Mouse (Mus musculus) lung, postnatal 0 days (tissue): ENCODE results near the gene Irf2. TPM values are rescaled to one million over a fixed set of nuclear protein-coding genes. Genes with fewer than 3 reads are reported as not detected.

Experiments used
- ATAC-seq: fragments of 200-750 bp; cut with Nextera tagmentation; 2 replicates; pipeline ENCODE4 v1.8.0; 2017; ENCODE audit warnings: moderate library complexity
- DNase-seq: peaks from one replicate; pipeline ENCODE4 v3.0.0-alpha.2; 2016; ENCODE audit warnings: low spot score
- H3K27ac ChIP-seq: fragments of 300-500 bp; sonication (generic); 2 replicates; pipeline ENCODE4 v1.5.1; 2014; ENCODE audit warnings: antibody characterized with exemption, mild to moderate bottlenecking, low read length, mixed read lengths
- H3K27me3 ChIP-seq: fragments of 300-500 bp; sonication (generic); replicated peaks from 2 replicates; pipeline ENCODE4 v1.6.1; 2014; ENCODE audit warnings: low read length, mixed read lengths; ENCODE audit not compliant: insufficient read depth
- H3K36me3 ChIP-seq: fragments of 300-500 bp; sonication (generic); 2 replicates; pipeline ENCODE4 v1.6.1; 2014; ENCODE audit warnings: low read length, mixed read lengths; ENCODE audit not compliant: insufficient read depth
- H3K4me1 ChIP-seq: fragments of 300-500 bp; sonication (generic); 2 replicates; pipeline ENCODE4 v1.6.1; 2014; ENCODE audit warnings: antibody characterized with exemption, low read depth, low read length, mixed read lengths; ENCODE audit not compliant: insufficient read depth
- H3K4me2 ChIP-seq: fragments of 300-500 bp; sonication (generic); replicated peaks from 2 replicates; pipeline ENCODE4 v1.6.1; 2014; ENCODE audit warnings: low read depth, mild to moderate bottlenecking, low read length, moderate library complexity, mixed read lengths
- H3K4me3 ChIP-seq: fragments of 300-500 bp; sonication (generic); 2 replicates; pipeline ENCODE4 v1.5.1; 2014; ENCODE audit warnings: low read depth, low read length
- H3K9ac ChIP-seq: fragments of 300-500 bp; sonication (generic); replicated peaks from 2 replicates; pipeline ENCODE4 v1.6.1; 2014; ENCODE audit warnings: low read depth, mild to moderate bottlenecking
- H3K9me3 ChIP-seq: fragments of 300-500 bp; sonication (generic); 2 replicates; pipeline ENCODE4 v1.6.1; 2016; ENCODE audit warnings: low read length, mixed read lengths
- CTCF ChIP-seq: IDR thresholded peaks from 2 replicates; pipeline ENCODE4 v1.5.1; 2016; ENCODE audit warnings: antibody characterized with exemption, mild to moderate bottlenecking
- EP300 ChIP-seq: IDR thresholded peaks from 2 replicates; pipeline ENCODE4 v1.6.1; 2016; ENCODE audit warnings: antibody characterized with exemption, mild to moderate bottlenecking, control low read depth
- WGBS: fragments of 180-500 bp; shearing (Covaris S2); extraction: QIAGEN DNeasy Blood & Tissue Kit; methylation state at CpG from one replicate; pipeline ENCODE4 v1.1.7; 2014; 5-methylcytosine and 5-hydroxymethylcytosine counted together
- polyA plus RNA-seq: library from polyadenylated mRNA; unstranded; fragments of >200 nt; fragmentation: Nextera tagmentation; extraction: Ambion mirVana; gene quantifications from 2 replicates; pipeline ENCODE4 v1.2.1, GENCODE M21; 2015

The Irf2 gene
- polyA plus RNA-seq, 1 experiment from 2014 or later, result 64.9 TPM

DNA sequence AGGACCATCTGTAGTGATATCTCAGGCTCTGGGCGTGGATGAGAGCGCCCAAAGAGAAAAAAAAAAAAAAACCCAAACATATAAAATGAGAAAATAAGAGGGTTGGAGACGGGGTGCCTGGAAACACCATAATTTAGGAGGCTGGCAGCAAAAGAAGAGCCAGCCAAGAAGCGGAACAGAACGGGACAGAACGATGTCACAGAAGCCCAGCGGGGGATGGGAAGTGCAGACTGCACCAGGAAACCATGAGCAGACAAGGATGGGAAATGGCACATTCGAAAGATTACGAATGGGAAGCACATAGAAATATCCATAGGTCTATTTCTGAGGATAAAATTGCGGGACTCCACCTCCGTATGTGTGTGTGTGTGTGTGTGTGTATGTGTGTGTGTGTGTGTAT, 4.0 kb upstream of the Irf2 start:
- no peaks in the 10 kb centered on the region for H3K27me3 ChIP-seq
- H3K4me2 ChIP-seq, result no peak overlapping the region
- H3K27ac ChIP-seq, result no peak overlapping the region
- no peak overlapping the region for H3K4me3 ChIP-seq
- H3K4me1 ChIP-seq, result no peaks in the 10 kb centered on the region; the same call in 1 of the 2 replicates
- DNase-seq, result no peak
- H3K9me3 ChIP-seq, result no peaks in the 10 kb centered on the region
- 80% methylated on average over 11 of the region's 11 CpGs for WGBS
- TF ChIP-seq CTCF (no peak), EP300 (no peak)
- H3K36me3 ChIP-seq, result no peaks in the 10 kb centered on the region
- ATAC-seq, result no peak
- no peak overlapping the region for H3K9ac ChIP-seq

DNA sequence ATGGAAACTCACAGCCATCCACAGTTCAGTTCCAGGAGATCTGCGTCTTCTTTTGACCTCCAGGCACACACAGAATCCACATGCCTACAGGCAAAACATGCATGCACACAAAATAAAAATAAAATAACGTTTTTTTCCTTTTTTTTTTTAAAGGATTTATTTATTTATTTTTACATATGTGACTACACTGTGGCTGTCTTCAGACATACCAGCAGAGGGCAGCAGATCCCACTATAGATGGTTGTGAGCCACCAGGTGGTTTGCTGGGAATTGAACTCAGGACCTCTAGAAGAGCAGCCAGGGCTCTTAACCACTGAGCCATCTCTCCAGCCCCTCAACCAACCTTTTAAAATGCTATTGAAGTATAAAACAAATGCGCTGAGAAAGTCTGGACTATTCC, 3.3 kb upstream of the Irf2 start:
- Histone ChIP-seq H3K4me2 (no peak overlapping the region), H3K27ac (no peak overlapping the region), H3K4me1 (no peaks in the 10 kb centered on the region; the same call in 1 of the 2 replicates), H3K9ac (no peak overlapping the region), H3K27me3 (no peaks in the 10 kb centered on the region), H3K4me3 (no peak overlapping the region), H3K36me3 (no peaks in the 10 kb centered on the region), H3K9me3 (no peaks in the 10 kb centered on the region)
- TF ChIP-seq CTCF (peak; percentile 54), EP300 (no peak)
- DNase-seq, result no peak
- 80% methylated on average over 3 of the region's 3 CpGs for WGBS
- no peak for ATAC-seq

- H3K36me3 ChIP-seq, result no peaks in the 10 kb centered on the region
- no peak overlapping the region for H3K4me2 ChIP-seq
- no peaks in the 10 kb centered on the region for H3K9me3 ChIP-seq
- no peaks in the 10 kb centered on the region for H3K27me3 ChIP-seq
- no peak overlapping the region for H3K9ac ChIP-seq
- H3K4me3 ChIP-seq, result no peak overlapping the region
- H3K27ac ChIP-seq, result peak overlapping the region; percentile 99; the same call in 1 of the 2 replicates
- H3K4me1 ChIP-seq, result peaks cover 7% of the 10 kb centered on the region; the same call in 1 of the 2 replicates
- DNase-seq (peak; percentile 62), ATAC-seq (peak; percentile 4; the same call in 1 of the 2 replicates)
- 64% methylated on average over 10 of the region's 10 CpGs for WGBS
- no peak for TF ChIP-seq CTCF
- TF ChIP-seq EP300, result peak; percentile 91
Measured at GRCm38 (mm10) chr8:46737421-46737820, 2.1 kb upstream of the Irf2 start.

DNA sequence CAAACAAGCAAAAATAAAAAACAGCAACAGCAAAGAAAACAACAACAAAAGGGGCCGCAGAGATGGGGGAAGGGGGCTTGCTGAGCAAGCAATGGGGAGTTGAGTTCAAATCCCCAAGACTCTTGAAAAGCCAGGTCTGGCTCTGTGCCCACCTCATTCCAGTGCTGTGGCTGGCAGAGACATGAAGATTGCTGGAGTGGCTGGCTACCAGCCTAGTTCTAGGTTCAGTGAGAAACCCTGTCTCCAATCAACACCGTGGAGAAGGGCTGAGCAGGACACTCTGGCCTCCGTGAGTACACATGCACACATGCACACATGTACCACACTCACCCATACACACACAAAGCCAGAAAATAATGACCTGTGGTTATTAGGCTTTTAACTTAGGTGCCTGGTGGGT, 1.6 kb upstream of the Irf2 start:
- ATAC-seq, result no peak
- no peak for DNase-seq
- Histone ChIP-seq H3K9ac (no peak overlapping the region), H3K4me3 (peak overlapping the region; percentile 99; the same call in 1 of the 2 replicates), H3K27ac (peak overlapping the region; percentile 99), H3K9me3 (no peaks in the 10 kb centered on the region), H3K4me2 (peak overlapping the region; percentile 69), H3K27me3 (no peaks in the 10 kb centered on the region), H3K4me1 (peaks cover 12% of the 10 kb centered on the region; the same call in 1 of the 2 replicates), H3K36me3 (no peaks in the 10 kb centered on the region)
- 44% methylated on average over 3 of the region's 3 CpGs for WGBS
- TF ChIP-seq CTCF (no peak), EP300 (no peak)

DNA sequence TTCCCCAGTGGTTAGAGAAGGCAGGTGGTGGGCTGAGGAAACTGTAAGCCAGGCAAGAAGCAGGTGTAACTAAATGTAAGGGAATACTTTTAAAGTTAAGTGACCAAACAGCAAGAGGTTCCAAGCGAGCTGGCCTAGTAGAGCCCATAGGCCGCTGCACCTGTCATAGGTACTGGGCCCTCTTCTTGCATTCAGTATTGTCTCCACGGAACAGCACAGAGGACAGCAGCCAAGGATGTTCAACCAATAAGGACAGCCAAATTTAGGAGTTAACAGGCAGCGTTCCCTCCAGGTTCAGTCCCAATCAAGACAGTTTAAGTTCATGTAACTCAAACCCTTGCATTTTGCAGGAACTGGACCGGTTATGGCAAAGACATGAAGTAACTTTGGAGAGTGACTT, 931 bp upstream of the Irf2 start:
- TF ChIP-seq EP300 (no peak), CTCF (no peak)
- 27% methylated on average over 5 of the region's 5 CpGs for WGBS
- DNase-seq (peak; percentile 35), ATAC-seq (no peak)
- Histone ChIP-seq H3K4me1 (peaks cover 18% of the 10 kb centered on the region; the same call in 1 of the 2 replicates), H3K4me3 (peak overlapping the region; percentile 99), H3K9me3 (no peaks in the 10 kb centered on the region), H3K36me3 (no peaks in the 10 kb centered on the region), H3K4me2 (peak overlapping the region; percentile 69), H3K9ac (peak overlapping the region; percentile 79), H3K27ac (peak overlapping the region; percentile 99), H3K27me3 (no peaks in the 10 kb centered on the region)

DNA sequence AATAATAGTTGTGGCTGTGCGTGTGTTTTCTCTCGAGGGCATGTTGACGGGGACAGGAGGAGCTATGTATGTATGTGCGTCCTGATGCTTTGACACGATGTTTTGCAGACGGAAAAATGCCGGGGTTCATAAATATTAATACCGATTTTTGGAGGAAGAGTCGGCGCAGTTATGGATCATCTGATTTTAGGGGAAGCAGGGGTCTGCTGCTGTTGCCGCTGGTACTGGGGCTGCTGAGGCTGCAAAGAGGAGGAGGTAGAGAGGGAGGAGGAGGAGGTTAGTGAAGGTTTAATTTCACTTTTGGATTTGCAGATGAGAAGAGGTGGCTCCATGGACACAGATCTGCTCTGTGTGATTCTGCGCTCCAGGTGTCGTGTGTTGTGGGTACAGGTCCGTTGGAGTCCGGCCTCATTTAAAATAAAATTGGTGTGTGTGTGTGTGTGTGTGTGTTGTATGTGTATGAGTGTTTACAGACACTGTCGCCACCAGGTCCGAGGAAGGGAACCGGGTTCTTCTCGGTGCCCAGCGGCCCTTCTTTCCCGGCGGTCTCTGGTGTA, 502 bp downstream of the Irf2 start:
- under 1% methylated on average over 22 of the region's 22 CpGs for WGBS
- peak overlapping the region; percentile 99 for H3K27ac ChIP-seq
- H3K9ac ChIP-seq, result peak overlapping the region; percentile 99
- peaks cover 18% of the 10 kb centered on the region; the same call in 1 of the 2 replicates for H3K4me1 ChIP-seq
- peak overlapping the region; percentile 69 for H3K4me2 ChIP-seq
- H3K4me3 ChIP-seq, result peak overlapping the region; percentile 99
- no peaks in the 10 kb centered on the region for H3K27me3 ChIP-seq
- peak; percentile 33 for DNase-seq
- no peak; the same call in 1 of the 2 replicates for TF ChIP-seq EP300
- TF ChIP-seq CTCF, result no peak
- no peak for ATAC-seq
- H3K9me3 ChIP-seq, result no peaks in the 10 kb centered on the region
- H3K36me3 ChIP-seq, result no peaks in the 10 kb centered on the region
